ENCODE assay signal across 26 mouse cellular contexts in genomic region chr1:43157907-43158306, GRCm38 (mm10). TPM values are rescaled to one million over a fixed set of nuclear protein-coding genes. Genes with fewer than 3 reads are reported as not detected.
DNase-seq lines count a peak whose midpoint lies in the region; ATAC-seq and TF ChIP-seq lines count a peak whose summit lies in the region.
"Had no signal": no experiment of that assay in that cellular context is flagged by ENCODE, and none has a peak within 500 bp of the region (broad histone marks: within the 10 kb centered on the region; RNA-seq: fewer than 3 reads in every experiment).

No protein-coding gene starts in this region.

- no peaks in the 10 kb centered on the region for H3K9me3 ChIP-seq in heart, postnatal 0 days (replicated peaks; ENCODE audit: control insufficient read depth, low read length)
- H3K9me3 ChIP-seq in heart, embryonic 10.5 days: no peaks in the 10 kb centered on the region
- H3K9me3 ChIP-seq in kidney, embryonic 16.5 days (ENCODE audit: low read length): peaks cover 3% of the 10 kb centered on the region; the same call in 1 of the 2 replicates
- H3K9me3 ChIP-seq: embryonic facial prominence, embryonic 10.5 days; embryonic facial prominence, embryonic 13.5 days; forebrain, embryonic 12.5 days; forebrain, embryonic 15.5 days; hindbrain, embryonic 10.5 days; hindbrain, embryonic 13.5 days; intestine, embryonic 15.5 days had no signal

- H3K9ac ChIP-seq in heart, adult 2 months (ENCODE audit: low read depth, low read length): no peak overlapping the region
- H3K9ac ChIP-seq in heart, postnatal 0 days (replicated peaks; ENCODE audit: low read depth, low read length): no peak overlapping the region
- no peak overlapping the region for H3K9ac ChIP-seq in kidney, embryonic 16.5 days (replicated peaks; ENCODE audit: low read length)
- H3K9ac ChIP-seq: embryonic facial prominence, embryonic 13.5 days; forebrain, embryonic 12.5 days; forebrain, embryonic 15.5 days; hindbrain, embryonic 13.5 days; intestine, embryonic 15.5 days had no signal

- WGBS in heart, adult 2 months: 68% methylated on average over 2 of the region's 2 CpGs
- WGBS in heart, postnatal 0 days: 85% methylated on average over 2 of the region's 2 CpGs
- WGBS in heart, embryonic 10.5 days: 82% methylated on average over 2 of the region's 2 CpGs
- 75% methylated on average over 2 of the region's 2 CpGs for WGBS in kidney, embryonic 16.5 days
- WGBS in small intestine, adult 2 months: 62% methylated on average over 2 of the region's 2 CpGs

- no peak overlapping the region for H3K4me3 ChIP-seq in heart, adult 2 months
- H3K4me3 ChIP-seq in heart, postnatal 0 days (ENCODE audit: low read depth, low read length): no peak overlapping the region
- no peak overlapping the region for H3K4me3 ChIP-seq in heart, embryonic 10.5 days
- no peak overlapping the region for H3K4me3 ChIP-seq in kidney, embryonic 16.5 days (ENCODE audit: low read length)
- no peak overlapping the region for H3K4me3 ChIP-seq in small intestine, adult 2 months (ENCODE audit: low read depth, low read length)
- H3K4me3 ChIP-seq: embryonic facial prominence, embryonic 10.5 days; embryonic facial prominence, embryonic 13.5 days; erythroblast, embryonic 14.5 days; forebrain, embryonic 12.5 days; forebrain, embryonic 15.5 days; hindbrain, embryonic 10.5 days; hindbrain, embryonic 13.5 days; intestine, embryonic 15.5 days had no signal

- no peak overlapping the region; the same call in 1 of the 2 replicates for H3K27ac ChIP-seq in heart, adult 2 months
- H3K27ac ChIP-seq in heart, postnatal 0 days (ENCODE audit: low read depth): 0 out of 2 replicates have a peak overlapping the region, but pooled peaks have one; percentile 2
- no peak overlapping the region for H3K27ac ChIP-seq in heart, embryonic 10.5 days
- 0 out of 2 replicates have a peak overlapping the region, but pooled peaks have one; percentile 2 for H3K27ac ChIP-seq in kidney, embryonic 16.5 days (ENCODE audit: low read length)
- H3K27ac ChIP-seq in small intestine, adult 2 months (ENCODE audit: insufficient read depth, low read depth, low read length): peak overlapping the region; percentile 28
- H3K27ac ChIP-seq: embryonic facial prominence, embryonic 10.5 days; embryonic facial prominence, embryonic 13.5 days; forebrain, embryonic 12.5 days; forebrain, embryonic 15.5 days; hindbrain, embryonic 10.5 days; hindbrain, embryonic 13.5 days; intestine, embryonic 15.5 days had no signal

- H3K4me2 ChIP-seq in heart, postnatal 0 days (ENCODE audit: low read depth, low read length): no peak overlapping the region
- H3K4me2 ChIP-seq in kidney, embryonic 16.5 days (replicated peaks; ENCODE audit: low read depth, low read length): no peak overlapping the region
- H3K4me2 ChIP-seq: embryonic facial prominence, embryonic 13.5 days; forebrain, embryonic 12.5 days; forebrain, embryonic 15.5 days; hindbrain, embryonic 13.5 days; intestine, embryonic 15.5 days had no signal

- H3K27me3 ChIP-seq in heart, adult 2 months (ENCODE audit: control insufficient read depth, insufficient read depth, low read length): no peaks in the 10 kb centered on the region
- H3K27me3 ChIP-seq in heart, postnatal 0 days (ENCODE audit: control insufficient read depth, insufficient read depth, low read length): no peaks in the 10 kb centered on the region
- H3K27me3 ChIP-seq in heart, embryonic 10.5 days (ENCODE audit: insufficient read depth, poor library complexity, severe bottlenecking): no peaks in the 10 kb centered on the region
- H3K27me3 ChIP-seq in kidney, embryonic 16.5 days (ENCODE audit: insufficient read depth, low read length): no peaks in the 10 kb centered on the region
- no peaks in the 10 kb centered on the region for H3K27me3 ChIP-seq in small intestine, adult 2 months (ENCODE audit: control insufficient read depth, insufficient read depth, low read length)
- H3K27me3 ChIP-seq: embryonic facial prominence, embryonic 13.5 days; forebrain, embryonic 15.5 days; intestine, embryonic 15.5 days had no signal

- no peak for ATAC-seq in heart, postnatal 0 days (ENCODE audit: insufficient read depth, low read depth)
- no peak for ATAC-seq in kidney, embryonic 16.5 days (ENCODE audit: low FRiP score, low TSS enrichment)
- ATAC-seq: forebrain, embryonic 15.5 days; hindbrain, embryonic 16.5 days; intestine, embryonic 15.5 days had no signal

- peaks cover 10% of the 10 kb centered on the region for H3K4me1 ChIP-seq in heart, adult 2 months (ENCODE audit: control insufficient read depth, insufficient read depth, low read length)
- peaks cover 72% of the 10 kb centered on the region for H3K4me1 ChIP-seq in heart, postnatal 0 days (ENCODE audit: control insufficient read depth, insufficient read depth)
- H3K4me1 ChIP-seq in heart, embryonic 10.5 days: peaks cover 54% of the 10 kb centered on the region
- H3K4me1 ChIP-seq in kidney, embryonic 16.5 days (ENCODE audit: insufficient read depth, low read length): peaks cover 40% of the 10 kb centered on the region
- H3K4me1 ChIP-seq in small intestine, adult 2 months (ENCODE audit: control insufficient read depth, insufficient read depth, insufficient read length, low read length): peaks cover 31% of the 10 kb centered on the region
- H3K4me1 ChIP-seq: forebrain, embryonic 15.5 days had no signal

- no peak for TF ChIP-seq EP300 in heart, adult 2 months (IDR thresholded peaks at IDR 0.05; ENCODE audit: insufficient read depth, low read depth, low read length)
- no peak for TF ChIP-seq EP300 in heart, postnatal 0 days (IDR thresholded peaks at IDR 0.05; ENCODE audit: low read depth)

- DNase-seq in heart, adult 2 months: no peak
- no peak for DNase-seq in heart, postnatal 25 days (ENCODE audit: low spot score)
- DNase-seq in heart, postnatal 0 days (ENCODE audit: low spot score): no peak
- no peak for DNase-seq in heart, embryonic 10.5 days (ENCODE audit: low spot score)
- no peak for DNase-seq in kidney, postnatal 14 days
- no peak for DNase-seq in gastrocnemius, postnatal 10 days
- DNase-seq: adrenal gland, adult 8-10 months; adrenal gland, postnatal 25 days; cerebellum, adult 11-12 months; cerebellum, adult 8-10 months; cerebellum, postnatal 10 days; cerebellum, postnatal 36 days; embryo, embryonic 11 days; gastrocnemius, postnatal 36 days; heart, postnatal 14 days had no signal

- no peak for TF ChIP-seq CTCF in heart, adult 2 months (IDR thresholded peaks at IDR 0.05)
- TF ChIP-seq CTCF in heart, postnatal 0 days (IDR thresholded peaks at IDR 0.05; ENCODE audit: low read depth): no peak
- no peak for TF ChIP-seq CTCF in small intestine, adult 2 months (IDR thresholded peaks at IDR 0.05; ENCODE audit: extremely low read depth, insufficient read length, insufficient replicate concordance, low read depth, low read length)

- intact Hi-C loops in heart, adult 2 months (cut with DNase I): no loop called here
- intact Hi-C loops in heart, postnatal 25 days (cut with DNase I): no loop called here

- TF ChIP-seq POLR2A in heart, adult 2 months (IDR thresholded peaks at IDR 0.05; ENCODE audit: insufficient read depth, low read depth, low read length): peak; percentile 4; the same call in 1 of the 2 replicates
- TF ChIP-seq POLR2A in small intestine, adult 2 months (IDR thresholded peaks at IDR 0.05; ENCODE audit: low read depth, low read length): no peak

- H3K79me2 ChIP-seq in heart, adult 2 months (replicated peaks; ENCODE audit: control insufficient read depth, insufficient read depth, low read length): no peaks in the 10 kb centered on the region

- H3K36me3 ChIP-seq in heart, adult 2 months (ENCODE audit: control insufficient read depth, insufficient read depth, low read length): peaks cover 68% of the 10 kb centered on the region
- peaks cover 35% of the 10 kb centered on the region for H3K36me3 ChIP-seq in heart, postnatal 0 days (replicated peaks; ENCODE audit: control insufficient read depth, insufficient read depth, low read length)
- H3K36me3 ChIP-seq in heart, embryonic 10.5 days: peaks cover 21% of the 10 kb centered on the region
- H3K36me3 ChIP-seq in kidney, embryonic 16.5 days (ENCODE audit: insufficient read depth, low read length): peaks cover 13% of the 10 kb centered on the region
- no peaks in the 10 kb centered on the region for H3K36me3 ChIP-seq in small intestine, adult 2 months (ENCODE audit: control insufficient read depth, insufficient read depth, low read length)
- H3K36me3 ChIP-seq: embryonic facial prominence, embryonic 13.5 days; forebrain, embryonic 12.5 days; forebrain, embryonic 15.5 days; hindbrain, embryonic 10.5 days; hindbrain, embryonic 13.5 days; intestine, embryonic 15.5 days had no signal

RNA-seq across cellular contexts. Expression of gene Fhl2, which starts 38.9 kb away (rescaled TPM):
- 1,000 to 10,000 TPM; 1,721 to 1,764 TPM for total RNA-seq in heart, adult 2 months (2021)
- 1,853 and 3,161 TPM in 2 replicates for polyA plus RNA-seq in heart, adult 2 months (2012; rRNA removed)
- 1,000 to 10,000 TPM; 2,139 to 2,275 TPM for total RNA-seq in heart, postnatal 25 days (2021)
- total RNA-seq in heart, postnatal 0 days (2014; rRNA removed; ENCODE audit: low replicate concordance): 2,555 and 2,942 TPM in 2 replicates
- 974 and 1,129 TPM in 2 replicates for polyA plus RNA-seq in heart, postnatal 0 days (2015; fragmentation: Nextera tagmentation; extraction: Ambion mirVana)
- 112 and 178 TPM in 2 replicates for polyA plus RNA-seq in heart, embryonic 10.5 days (2016; fragmentation: Nextera tagmentation; extraction: Ambion mirVana)
- polyA plus RNA-seq in kidney, embryonic 16.5 days (2015; fragmentation: Nextera tagmentation; extraction: Ambion mirVana): 101 and 104 TPM in 2 replicates
- 33.4 and 56.9 TPM in 2 replicates for polyA plus RNA-seq in small intestine, adult 2 months (2012; rRNA removed)
- total RNA-seq in gastrocnemius, postnatal 10 days (2021): 10 to 100 TPM; 21.7 to 22.1 TPM
- polyA plus RNA-seq: erythroblast, embryonic 14.5 days had no signal

RNA-seq across cellular contexts. Expression of gene AI597479, which starts 59.4 kb away (rescaled TPM):
- total RNA-seq in heart, adult 2 months (2021): 10 to 100 TPM; 20.3 to 21.1 TPM
- 8.4 and 13.2 TPM in 2 replicates for polyA plus RNA-seq in heart, adult 2 months (2012; rRNA removed)
- total RNA-seq in heart, postnatal 25 days (2021): 10 to 100 TPM; 18.6 to 19.5 TPM
- 14.8 and 18.5 TPM in 2 replicates for total RNA-seq in heart, postnatal 0 days (2014; rRNA removed; ENCODE audit: low replicate concordance)
- 15.4 and 17.1 TPM in 2 replicates for polyA plus RNA-seq in heart, postnatal 0 days (2015; fragmentation: Nextera tagmentation; extraction: Ambion mirVana)
- polyA plus RNA-seq in heart, embryonic 10.5 days (2016; fragmentation: Nextera tagmentation; extraction: Ambion mirVana): 26.4 TPM in 2 replicates
- polyA plus RNA-seq in kidney, embryonic 16.5 days (2015; fragmentation: Nextera tagmentation; extraction: Ambion mirVana): 36.4 and 36.8 TPM in 2 replicates
- polyA plus RNA-seq in small intestine, adult 2 months (2012; rRNA removed): 0.86 and 1.6 TPM in 2 replicates
- 10 to 100 TPM; 11.7 to 12.8 TPM for total RNA-seq in gastrocnemius, postnatal 10 days (2021)

RNA-seq across cellular contexts. Expression of gene Tgfbrap1, which starts 59.5 kb away (rescaled TPM):
- 10 to 100 TPM; 13.9 to 14.5 TPM for total RNA-seq in heart, adult 2 months (2021)
- polyA plus RNA-seq in heart, adult 2 months (2012; rRNA removed): 11.2 and 15.4 TPM in 2 replicates
- total RNA-seq in heart, postnatal 25 days (2021): 10 to 100 TPM; 12.9 to 13.2 TPM
- total RNA-seq in heart, postnatal 0 days (2014; rRNA removed; ENCODE audit: low replicate concordance): 8.7 and 18.7 TPM in 2 replicates
- polyA plus RNA-seq in heart, postnatal 0 days (2015; fragmentation: Nextera tagmentation; extraction: Ambion mirVana): 3.6 and 4.5 TPM in 2 replicates
- polyA plus RNA-seq in heart, embryonic 10.5 days (2016; fragmentation: Nextera tagmentation; extraction: Ambion mirVana): 9.6 and 10.2 TPM in 2 replicates
- polyA plus RNA-seq in kidney, embryonic 16.5 days (2015; fragmentation: Nextera tagmentation; extraction: Ambion mirVana): 10.8 and 13.1 TPM in 2 replicates
- polyA plus RNA-seq in small intestine, adult 2 months (2012; rRNA removed): 7.6 and 11.1 TPM in 2 replicates
- total RNA-seq in gastrocnemius, postnatal 10 days (2021): 10 to 100 TPM; 12.0 to 12.6 TPM

Comparison
In these comparisons a context has a peak if more than half of its experiments do, and no peak if none do; other contexts are left out.
1. H3K27ac ChIP-seq: peak in heart, postnatal 0 days (single experiment), kidney, embryonic 16.5 days (single experiment) and small intestine, adult 2 months (single experiment); none in heart, adult 2 months (single experiment) and heart, embryonic 10.5 days (single experiment).